ENCODE assay signal across 8 mouse cellular contexts in the genomic region with DNA sequence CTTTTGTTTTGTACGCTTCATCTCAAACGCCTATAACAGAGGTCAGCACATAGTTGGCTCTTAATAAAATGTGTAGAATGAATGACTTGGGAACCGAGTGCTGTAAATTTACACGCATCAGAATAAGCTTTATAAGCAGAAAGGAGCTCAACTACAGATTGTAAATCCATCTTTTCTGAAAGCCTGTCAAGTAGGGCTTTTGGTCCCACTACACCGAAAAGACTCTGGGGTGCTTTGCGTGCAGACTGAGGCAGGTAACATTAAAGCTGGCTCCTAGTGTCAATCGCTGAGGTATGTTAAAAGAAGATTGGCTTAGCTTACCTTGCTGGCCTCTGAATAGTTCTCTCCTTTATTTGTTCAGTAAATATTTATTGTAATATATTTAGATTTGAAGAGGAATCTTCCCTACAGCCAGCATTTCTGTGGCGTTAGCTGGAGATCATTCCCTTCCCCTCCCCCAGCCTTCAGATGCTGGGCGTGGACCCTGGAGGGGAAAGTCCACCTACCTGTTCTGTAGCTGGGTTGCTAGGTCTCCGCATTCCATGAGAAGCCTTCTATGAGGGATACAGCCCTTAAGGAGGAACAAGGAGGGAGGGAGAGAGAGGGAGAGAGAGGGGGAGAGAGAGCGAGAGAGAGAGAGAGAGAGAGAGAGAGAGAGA. TPM values are rescaled to one million over a fixed set of nuclear protein-coding genes. Genes with fewer than 3 reads are reported as not detected.
DNase-seq lines count a peak whose midpoint lies in the region; ATAC-seq lines count a peak whose summit lies in the region.

No protein-coding gene starts in this region.

- H3K27ac ChIP-seq in hindbrain, embryonic 10.5 days: peak overlapping the region; percentile 87
- H3K27ac ChIP-seq in liver, embryonic 11.5 days (ENCODE audit: low read depth, low read length): no peak overlapping the region
- peak overlapping the region; percentile 87 for H3K27ac ChIP-seq in neural tube, embryonic 13.5 days (replicated peaks)

- H3K9ac ChIP-seq in liver, embryonic 11.5 days (ENCODE audit: low read depth, low read length): no peak overlapping the region
- peak overlapping the region; percentile 78 for H3K9ac ChIP-seq in neural tube, embryonic 13.5 days

- peak overlapping the region; percentile 60 for H3K4me3 ChIP-seq in hindbrain, embryonic 10.5 days
- peak overlapping the region; percentile 52 for H3K4me3 ChIP-seq in liver, embryonic 11.5 days (ENCODE audit: low read depth, low read length)
- H3K4me3 ChIP-seq in neural tube, embryonic 13.5 days: peak overlapping the region; percentile 50

- H3K36me3 ChIP-seq in hindbrain, embryonic 10.5 days: no peaks in the 10 kb centered on the region
- no peaks in the 10 kb centered on the region for H3K36me3 ChIP-seq in liver, embryonic 11.5 days (ENCODE audit: control insufficient read depth, insufficient read depth, low read length)
- no peaks in the 10 kb centered on the region for H3K36me3 ChIP-seq in neural tube, embryonic 13.5 days

- peak overlapping the region; percentile 84 for H3K4me2 ChIP-seq in liver, embryonic 11.5 days
- H3K4me2 ChIP-seq in neural tube, embryonic 13.5 days: peak overlapping the region; percentile 86

- peaks cover 33% of the 10 kb centered on the region for H3K27me3 ChIP-seq in hindbrain, embryonic 10.5 days (ENCODE audit: insufficient read depth, poor library complexity, severe bottlenecking)
- H3K27me3 ChIP-seq in liver, embryonic 11.5 days (replicated peaks; ENCODE audit: control insufficient read depth, insufficient read depth, low read length): peaks cover 20% of the 10 kb centered on the region
- no peaks in the 10 kb centered on the region; the same call in 1 of the 2 replicates for H3K27me3 ChIP-seq in neural tube, embryonic 13.5 days

- no peaks in the 10 kb centered on the region for H3K9me3 ChIP-seq in hindbrain, embryonic 10.5 days
- no peaks in the 10 kb centered on the region for H3K9me3 ChIP-seq in liver, embryonic 11.5 days (ENCODE audit: control insufficient read depth, low read length)
- no peaks in the 10 kb centered on the region for H3K9me3 ChIP-seq in neural tube, embryonic 13.5 days

- DNase-seq in cerebellum, adult 11 months: peak; percentile 19
- no peak for DNase-seq in cerebellum, postnatal 4 days (ENCODE audit: low spot score in 2 of 2)
- DNase-seq in brain, embryonic 18.5 days (ENCODE audit: low read depth, low spot score): peak; percentile 12
- DNase-seq in hindbrain, embryonic 10.5 days (ENCODE audit: low spot score): no peak
- no peak for DNase-seq in liver, embryonic 11.5 days (ENCODE audit: low spot score)
- DNase-seq in adrenal gland, postnatal 4 days (ENCODE audit: low spot score in 2 of 2): no peak
- DNase-seq in adrenal gland, postnatal 25 days: no peak

- WGBS in hindbrain, embryonic 10.5 days: 10% methylated on average over 11 of the region's 11 CpGs
- 5% methylated on average over 11 of the region's 11 CpGs for WGBS in liver, embryonic 11.5 days
- 9% methylated on average over 11 of the region's 11 CpGs for WGBS in neural tube, embryonic 13.5 days

- ATAC-seq in liver, embryonic 11.5 days (replicated peaks; ENCODE audit: low FRiP score): no peak
- no peak for ATAC-seq in neural tube, embryonic 13.5 days (ENCODE audit: low read depth)

- peaks cover 36% of the 10 kb centered on the region for H3K4me1 ChIP-seq in hindbrain, embryonic 10.5 days (replicated peaks)
- 0 out of 2 replicates have a peak, but pooled peaks cover 5% of the 10 kb centered on the region for H3K4me1 ChIP-seq in liver, embryonic 11.5 days (replicated peaks; ENCODE audit: control insufficient read depth, insufficient read depth, low read length)
- H3K4me1 ChIP-seq in neural tube, embryonic 13.5 days (replicated peaks): peaks cover 14% of the 10 kb centered on the region; the same call in 1 of the 2 replicates

RNA-seq across cellular contexts. Expression of a gene that starts 1.0 kb away (rescaled TPM):
- 5.0 and 8.0 TPM in 2 replicates for polyA plus RNA-seq in hindbrain, embryonic 10.5 days (2016; fragmentation: Nextera tagmentation; extraction: Ambion mirVana)
- polyA plus RNA-seq in liver, embryonic 11.5 days (2014; fragmentation: Nextera tagmentation; extraction: Ambion mirVana): 10.6 and 11.5 TPM in 2 replicates
- 5.4 and 6.3 TPM in 2 replicates for polyA plus RNA-seq in neural tube, embryonic 13.5 days (2015; fragmentation: Nextera tagmentation; extraction: Ambion mirVana)
- total RNA-seq in adrenal gland, postnatal 4 days (2021): 1 to 10 TPM; 3.7 to 6.2 TPM
- total RNA-seq in adrenal gland, postnatal 25 days (2021): 1.0 and 1.3 TPM in 2 replicates

RNA-seq across cellular contexts. Expression of a gene that starts 50.1 kb away (rescaled TPM):
- polyA plus RNA-seq in hindbrain, embryonic 10.5 days (2016; fragmentation: Nextera tagmentation; extraction: Ambion mirVana): 17.6 and 18.2 TPM in 2 replicates
- 12.2 and 12.7 TPM in 2 replicates for polyA plus RNA-seq in liver, embryonic 11.5 days (2014; fragmentation: Nextera tagmentation; extraction: Ambion mirVana)
- polyA plus RNA-seq in neural tube, embryonic 13.5 days (2015; fragmentation: Nextera tagmentation; extraction: Ambion mirVana): 19.6 and 20.1 TPM in 2 replicates
- 10 to 100 TPM; 59.0 to 63.0 TPM for total RNA-seq in adrenal gland, postnatal 4 days (2021)
- total RNA-seq in adrenal gland, postnatal 25 days (2021): 41.9 and 46.1 TPM in 2 replicates

Comparison
In these comparisons a context has a peak if more than half of its experiments do, and no peak if none do; other contexts are left out.
1. DNase-seq: peak in cerebellum, adult 11 months (single experiment) and brain, embryonic 18.5 days (single experiment); none in cerebellum, postnatal 4 days (0 of 2), hindbrain, embryonic 10.5 days (single experiment), liver, embryonic 11.5 days (single experiment), adrenal gland, postnatal 4 days (0 of 2) and adrenal gland, postnatal 25 days (single experiment).
2. Peak in every context shown above with its lines, with median percentiles within 50 percentile points of each other: H3K4me3 ChIP-seq.